Mouse (Mus musculus): Measurements from ENCODE around the gene Ccdc62. TPM values are rescaled to one million over a fixed set of nuclear protein-coding genes. Genes with fewer than 3 reads are reported as not detected.

Gene Ccdc62
- polyA plus RNA-seq, 1 experiment from 2014 or later, result 6.6 TPM

GRCm38 (mm10) chr5:123973299-123974178, 43.1 kb downstream of the Ccdc62 start, which contains the start of gene Hip1r:
Gene Hip1r, plus strand, starts transcription at chr5:123973628.
- DNase-seq (ENCODE audit: low spot score), result peak; percentile 70
- Histone ChIP-seq H3K4me1 (replicated peaks) (peaks cover 48% of the 10 kb centered on the region), H3K4me3 (peak within 1 kb of the TSS; percentile 77), H3K27ac (peak within 1 kb of the TSS; percentile 86), H3K36me3 (no peaks in the 10 kb centered on the region), H3K27me3 (ENCODE audit: insufficient read depth, poor library complexity, severe bottlenecking) (peaks cover 59% of the 10 kb centered on the region), H3K9me3 (no peaks in the 10 kb centered on the region)
- 2% methylated on average over 106 of the region's 106 CpGs for WGBS

GRCm38 (mm10) chr5:123974179-123974485, 43.7 kb downstream of the Ccdc62 start:
- H3K27me3 ChIP-seq (ENCODE audit: insufficient read depth, poor library complexity, severe bottlenecking), result peaks cover 59% of the 10 kb centered on the region
- H3K9me3 ChIP-seq, result no peaks in the 10 kb centered on the region
- no peak for DNase-seq (ENCODE audit: low spot score)
- H3K27ac ChIP-seq, result peak overlapping the region; percentile 86
- no peaks in the 10 kb centered on the region for H3K36me3 ChIP-seq
- WGBS, result under 1% methylated on average over 14 of the region's 14 CpGs
- H3K4me1 ChIP-seq (replicated peaks), result peaks cover 48% of the 10 kb centered on the region
- H3K4me3 ChIP-seq, result peak overlapping the region; percentile 77

DNA sequence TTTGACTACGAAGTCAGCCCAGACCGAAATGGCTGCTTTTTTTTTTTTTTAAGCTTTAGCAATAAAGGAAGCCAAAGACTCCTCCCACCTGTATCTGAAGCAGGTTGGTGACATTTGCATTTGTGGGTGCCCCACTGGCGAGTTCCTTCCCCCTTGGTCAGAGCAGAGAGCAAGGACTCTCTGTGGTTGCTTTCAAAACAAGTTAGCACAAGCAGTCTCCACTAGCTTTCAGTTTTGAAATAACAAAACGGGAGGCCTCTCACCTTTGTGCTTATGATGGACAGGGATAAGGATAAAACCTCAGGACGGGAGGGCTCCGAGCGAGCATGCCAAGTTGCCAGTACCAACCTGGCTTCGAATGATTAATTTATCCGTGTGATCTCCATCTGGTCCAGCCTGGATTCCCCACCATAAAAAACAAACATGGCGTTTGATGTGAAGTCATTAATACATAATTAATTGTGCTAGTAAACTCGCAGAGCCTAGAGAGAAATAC, 44.2 kb downstream of the Ccdc62 start:
- peaks cover 59% of the 10 kb centered on the region for H3K27me3 ChIP-seq (ENCODE audit: insufficient read depth, poor library complexity, severe bottlenecking)
- no peaks in the 10 kb centered on the region for H3K9me3 ChIP-seq
- H3K27ac ChIP-seq, result no peak overlapping the region
- 40% methylated on average over 11 of the region's 11 CpGs for WGBS
- H3K4me1 ChIP-seq (replicated peaks), result peaks cover 53% of the 10 kb centered on the region
- H3K4me3 ChIP-seq, result peak overlapping the region; percentile 77
- no peak for DNase-seq (ENCODE audit: low spot score)
- no peaks in the 10 kb centered on the region for H3K36me3 ChIP-seq

DNA sequence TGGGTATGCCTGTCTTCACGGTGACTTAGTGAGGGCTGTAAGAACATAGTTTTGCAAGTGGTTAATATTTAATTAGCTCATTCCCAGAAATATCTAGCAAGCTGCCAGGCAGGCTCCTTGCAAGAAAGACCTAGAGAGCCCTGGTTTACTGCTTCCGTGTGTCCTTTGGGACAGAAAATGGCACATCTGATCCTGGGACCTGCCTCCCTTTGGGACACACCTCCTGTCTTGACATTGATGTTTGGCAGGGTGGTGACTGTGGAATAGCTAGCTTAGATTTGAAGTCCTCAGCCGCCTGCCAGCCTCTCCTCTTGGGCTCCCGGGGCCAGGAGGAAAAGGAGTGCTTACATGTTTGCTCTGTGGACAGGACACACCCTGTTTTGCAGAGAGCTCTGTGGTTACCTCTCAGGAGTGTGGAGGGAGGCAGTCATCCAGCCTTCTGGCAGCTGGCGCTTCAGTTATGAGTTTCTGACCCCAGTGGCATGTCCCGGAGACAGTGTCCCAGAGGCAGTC, 45.2 kb downstream of the Ccdc62 start:
- DNase-seq (ENCODE audit: low spot score), result no peak
- Histone ChIP-seq H3K4me3 (no peak overlapping the region), H3K9me3 (no peaks in the 10 kb centered on the region), H3K27ac (no peak overlapping the region), H3K27me3 (ENCODE audit: insufficient read depth, poor library complexity, severe bottlenecking) (peaks cover 54% of the 10 kb centered on the region), H3K36me3 (no peaks in the 10 kb centered on the region), H3K4me1 (replicated peaks) (peaks cover 57% of the 10 kb centered on the region)
- 80% methylated on average over 6 of the region's 6 CpGs for WGBS

GRCm38 (mm10) chr5:123977231-123977630, 46.8 kb downstream of the Ccdc62 start:
- no peaks in the 10 kb centered on the region for H3K36me3 ChIP-seq
- DNase-seq (ENCODE audit: low spot score), result no peak
- 45% methylated on average over 3 of the region's 3 CpGs for WGBS
- H3K27ac ChIP-seq, result no peak overlapping the region
- peaks cover 61% of the 10 kb centered on the region for H3K4me1 ChIP-seq (replicated peaks)
- peaks cover 43% of the 10 kb centered on the region for H3K27me3 ChIP-seq (ENCODE audit: insufficient read depth, poor library complexity, severe bottlenecking)
- no peak overlapping the region for H3K4me3 ChIP-seq
- no peaks in the 10 kb centered on the region for H3K9me3 ChIP-seq

- peaks cover 42% of the 10 kb centered on the region for H3K27me3 ChIP-seq (ENCODE audit: insufficient read depth, poor library complexity, severe bottlenecking)
- 82% methylated on average over 5 of the region's 5 CpGs for WGBS
- DNase-seq (ENCODE audit: low spot score), result no peak
These were observed 47.7 kb downstream of the Ccdc62 start for GRCm38 (mm10) chr5:123978131-123978530.

DNA sequence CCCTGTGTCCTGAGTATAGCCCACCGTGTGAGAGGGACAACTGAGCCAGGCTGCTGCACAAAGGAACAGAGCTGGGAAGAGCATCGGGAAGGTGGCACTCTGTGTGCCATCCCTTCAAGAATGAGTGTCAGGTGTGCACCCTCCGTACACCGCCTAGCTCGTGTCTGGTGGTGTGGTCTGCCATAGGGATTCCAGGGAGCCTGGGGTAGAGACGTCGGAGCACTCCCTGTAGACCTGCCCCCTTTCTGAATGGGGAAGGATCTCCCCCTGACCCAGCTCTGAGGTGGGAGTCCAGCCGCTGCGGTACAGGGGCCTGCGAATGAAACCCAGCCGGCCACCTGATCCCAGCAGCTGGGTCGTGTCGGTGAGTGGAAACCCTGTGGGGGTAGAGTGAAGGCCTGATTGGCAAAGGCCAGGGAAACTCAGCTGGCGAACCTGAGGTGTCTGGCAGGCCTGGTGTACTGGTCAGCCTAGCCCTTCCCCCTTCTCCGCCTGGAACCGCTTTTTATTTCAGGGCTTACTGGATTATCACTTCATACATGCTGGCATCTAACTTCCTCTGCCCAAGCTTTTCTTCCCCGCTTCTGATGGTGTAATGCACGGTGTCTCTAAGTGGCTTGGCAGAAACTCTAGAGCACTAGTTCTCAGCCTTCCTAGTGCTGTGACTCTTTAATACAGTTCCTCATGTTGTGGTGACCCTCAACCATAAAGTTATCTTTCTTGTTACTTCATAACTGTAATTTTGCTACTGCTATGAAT, 48.9 kb downstream of the Ccdc62 start:
- H3K27me3 ChIP-seq (ENCODE audit: insufficient read depth, poor library complexity, severe bottlenecking), result peaks cover 36% of the 10 kb centered on the region
- peaks cover 51% of the 10 kb centered on the region for H3K4me1 ChIP-seq (replicated peaks)
- no peak overlapping the region for H3K4me3 ChIP-seq
- whole genome bisulfite sequencing, result 77% methylated on average over 18 of the region's 18 CpGs
- no peaks in the 10 kb centered on the region for H3K36me3 ChIP-seq
- no peak for DNase-seq (ENCODE audit: low spot score)
- no peak overlapping the region for H3K27ac ChIP-seq
- H3K9me3 ChIP-seq, result no peaks in the 10 kb centered on the region

More at GRCm38 (mm10) chr5:123978131-123978530, 47.7 kb downstream of the Ccdc62 start:
- Histone ChIP-seq H3K4me3 (no peak overlapping the region), H3K4me1 (replicated peaks) (peaks cover 62% of the 10 kb centered on the region), H3K9me3 (no peaks in the 10 kb centered on the region), H3K36me3 (no peaks in the 10 kb centered on the region), H3K27ac (no peak overlapping the region)

GRCm38 (mm10) chr5:123979980-123980369, 49.5 kb downstream of the Ccdc62 start:
- Histone ChIP-seq H3K36me3 (no peaks in the 10 kb centered on the region), H3K4me3 (no peak overlapping the region), H3K4me1 (replicated peaks) (peaks cover 49% of the 10 kb centered on the region), H3K27ac (no peak overlapping the region), H3K9me3 (no peaks in the 10 kb centered on the region), H3K27me3 (ENCODE audit: insufficient read depth, poor library complexity, severe bottlenecking) (peaks cover 30% of the 10 kb centered on the region)
- DNase-seq (ENCODE audit: low spot score), result no peak
- WGBS, result 63% methylated on average over 4 of the region's 4 CpGs

DNA sequence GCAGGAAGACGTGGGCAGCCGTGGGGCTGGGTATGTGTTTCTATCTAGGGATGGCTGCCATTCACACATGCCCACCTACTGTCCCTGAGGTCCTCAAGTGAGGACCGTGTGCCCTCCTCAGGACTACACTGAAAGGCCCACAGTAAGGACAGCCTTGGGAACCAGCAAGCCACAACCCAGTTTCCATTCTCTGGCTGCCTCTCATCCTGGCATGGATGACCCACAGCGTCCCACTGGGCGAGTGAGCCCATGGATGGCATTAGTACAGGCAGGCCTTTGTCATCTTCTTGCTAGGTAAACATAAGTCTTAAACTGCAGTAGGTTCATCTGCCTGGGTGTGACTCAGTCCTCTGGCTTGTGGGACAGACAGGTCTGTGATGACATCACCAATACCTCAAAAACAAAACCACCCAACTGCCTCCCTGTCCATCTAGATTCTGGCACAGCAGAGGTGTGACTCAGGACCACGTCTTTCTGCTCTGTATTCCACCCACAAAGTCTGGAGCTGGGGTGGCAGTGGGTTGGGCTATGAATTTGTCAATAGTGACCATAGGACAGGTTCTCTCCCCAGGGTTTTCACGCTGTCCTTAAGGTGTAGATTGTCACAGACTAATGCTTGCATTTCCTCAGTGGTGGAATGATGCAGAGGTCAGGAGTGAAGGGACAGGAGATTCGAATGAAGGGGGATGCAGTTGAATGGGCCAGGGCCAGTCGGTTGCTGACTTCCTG, 50.2 kb downstream of the Ccdc62 start:
- Histone ChIP-seq H3K27ac (no peak overlapping the region), H3K4me3 (no peak overlapping the region), H3K27me3 (ENCODE audit: insufficient read depth, poor library complexity, severe bottlenecking) (peaks cover 23% of the 10 kb centered on the region), H3K36me3 (no peaks in the 10 kb centered on the region), H3K9me3 (no peaks in the 10 kb centered on the region), H3K4me1 (replicated peaks) (peaks cover 49% of the 10 kb centered on the region)
- WGBS, result 84% methylated on average over 9 of the region's 9 CpGs
- DNase-seq (ENCODE audit: low spot score), result no peak

DNA sequence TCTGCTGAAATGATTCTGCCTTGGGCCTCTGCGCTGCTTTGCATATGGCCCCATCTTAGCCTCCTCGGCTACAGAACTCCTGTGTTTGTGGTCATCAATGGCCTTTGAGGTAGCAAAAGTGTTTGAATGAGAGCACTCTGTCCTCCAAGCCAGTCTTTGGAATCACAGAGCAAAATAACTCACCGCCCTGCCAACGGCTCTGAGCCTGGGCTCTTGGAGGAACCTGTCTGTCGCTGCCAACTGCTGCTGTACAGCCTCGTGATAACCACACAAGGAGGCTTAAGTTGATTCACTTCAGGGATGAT, 50.7 kb downstream of the Ccdc62 start:
- WGBS, result 87% methylated on average over 6 of the region's 6 CpGs
- Histone ChIP-seq H3K9me3 (no peaks in the 10 kb centered on the region), H3K4me3 (no peak overlapping the region)

GRCm38 (mm10) chr5:123982838-123983237, 52.4 kb downstream of the Ccdc62 start:
- 81% methylated on average over 11 of the region's 11 CpGs for WGBS
- Histone ChIP-seq H3K36me3 (no peaks in the 10 kb centered on the region), H3K27ac (no peak overlapping the region), H3K9me3 (no peaks in the 10 kb centered on the region), H3K4me3 (no peak overlapping the region), H3K27me3 (ENCODE audit: insufficient read depth, poor library complexity, severe bottlenecking) (peaks cover 5% of the 10 kb centered on the region; the same call in 1 of the 2 replicates), H3K4me1 (replicated peaks) (peaks cover 44% of the 10 kb centered on the region)
- DNase-seq (ENCODE audit: low spot score), result no peak

More for the DNA sequence above, 50.7 kb downstream of the Ccdc62 start:
- no peak for DNase-seq (ENCODE audit: low spot score)
- Histone ChIP-seq H3K27ac (no peak overlapping the region), H3K36me3 (no peaks in the 10 kb centered on the region), H3K27me3 (ENCODE audit: insufficient read depth, poor library complexity, severe bottlenecking) (peaks cover 18% of the 10 kb centered on the region), H3K4me1 (replicated peaks) (peaks cover 45% of the 10 kb centered on the region)

GRCm38 (mm10) chr5:123985434-123985833, 55.0 kb downstream of the Ccdc62 start:
- H3K36me3 ChIP-seq, result no peaks in the 10 kb centered on the region
- 82% methylated on average over 9 of the region's 9 CpGs for WGBS
- H3K27ac ChIP-seq, result peak overlapping the region; percentile 51; the same call in 1 of the 2 replicates

More at GRCm38 (mm10) chr5:123985434-123985833, 55.0 kb downstream of the Ccdc62 start:
- no peak for DNase-seq (ENCODE audit: low spot score)
- peaks cover 5% of the 10 kb centered on the region; the same call in 1 of the 2 replicates for H3K27me3 ChIP-seq (ENCODE audit: insufficient read depth, poor library complexity, severe bottlenecking)
- H3K4me3 ChIP-seq, result no peak overlapping the region; the same call in 1 of the 2 replicates
- no peaks in the 10 kb centered on the region for H3K9me3 ChIP-seq
- peaks cover 55% of the 10 kb centered on the region for H3K4me1 ChIP-seq (replicated peaks)

Data from hindbrain, embryonic 10.5 days (tissue).